Mouse (Mus musculus) cerebellum, adult (tissue): ENCODE data around the gene Trim60.
A peak's percentile ranks its signal among the peaks of the same experiment; 100 is the strongest.

Source experiments
- ATAC-seq: cut with Nextera tagmentation; 2 replicates; pipeline ENCODE4 v1.9.2; 2017; ENCODE audit warnings: mild to moderate bottlenecking, moderate library complexity, mixed read lengths; ENCODE audit not compliant: insufficient number of reproducible peaks, low FRiP score, low TSS enrichment

Gene Trim60

DNA sequence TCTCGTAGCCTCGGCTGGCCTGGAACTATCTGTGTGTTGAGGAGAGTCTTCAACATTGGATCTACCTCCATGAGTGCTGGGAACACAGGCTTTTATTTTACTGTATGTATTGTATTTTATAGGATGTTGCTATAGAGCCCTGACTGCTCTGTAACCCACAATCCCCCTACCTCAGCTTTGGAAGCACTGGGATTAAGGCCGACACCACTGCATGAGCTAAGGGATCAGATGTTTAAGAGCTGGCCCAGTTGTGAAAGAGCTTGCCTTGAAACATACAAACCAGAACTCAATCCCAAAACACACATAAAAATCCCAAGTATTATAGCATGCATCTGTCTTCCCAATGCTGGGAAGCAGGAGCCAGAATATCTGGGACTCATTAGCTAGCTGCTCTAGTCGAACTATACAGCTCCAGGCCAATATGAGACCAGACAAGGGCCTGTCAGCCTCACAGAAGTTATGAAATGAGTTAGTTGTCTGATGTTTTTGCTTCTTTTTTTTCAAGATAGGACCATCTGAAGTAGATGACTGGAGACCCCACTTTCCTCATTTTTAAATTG lies 19.5 kb downstream of the Trim60 start:
- no peak for ATAC-seq

DNA sequence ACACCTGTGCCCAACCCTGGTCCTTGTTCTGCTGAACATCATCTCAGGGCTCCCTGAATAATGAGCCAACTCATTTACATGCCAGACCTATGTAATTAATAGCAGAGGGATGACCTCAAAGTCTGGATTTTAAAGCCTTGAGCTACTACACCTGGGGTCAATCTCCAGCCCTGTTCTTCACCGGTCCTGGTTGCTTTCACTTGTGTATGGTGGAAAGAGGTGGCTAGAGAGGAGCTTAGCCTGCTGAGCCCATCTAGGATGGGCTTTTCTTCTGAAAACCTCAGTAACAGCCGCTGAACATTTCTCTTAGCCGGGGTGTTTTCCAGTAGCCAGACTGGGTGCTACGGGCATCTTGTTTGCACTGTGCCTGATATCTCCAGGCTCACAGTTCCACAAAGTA lies 30.7 kb downstream of the Trim60 start, which contains the start of gene Trim75:
Trim75 (minus strand) TSS at position 101 of the 400 bp plus-strand sequence.
- ATAC-seq = no peak

DNA sequence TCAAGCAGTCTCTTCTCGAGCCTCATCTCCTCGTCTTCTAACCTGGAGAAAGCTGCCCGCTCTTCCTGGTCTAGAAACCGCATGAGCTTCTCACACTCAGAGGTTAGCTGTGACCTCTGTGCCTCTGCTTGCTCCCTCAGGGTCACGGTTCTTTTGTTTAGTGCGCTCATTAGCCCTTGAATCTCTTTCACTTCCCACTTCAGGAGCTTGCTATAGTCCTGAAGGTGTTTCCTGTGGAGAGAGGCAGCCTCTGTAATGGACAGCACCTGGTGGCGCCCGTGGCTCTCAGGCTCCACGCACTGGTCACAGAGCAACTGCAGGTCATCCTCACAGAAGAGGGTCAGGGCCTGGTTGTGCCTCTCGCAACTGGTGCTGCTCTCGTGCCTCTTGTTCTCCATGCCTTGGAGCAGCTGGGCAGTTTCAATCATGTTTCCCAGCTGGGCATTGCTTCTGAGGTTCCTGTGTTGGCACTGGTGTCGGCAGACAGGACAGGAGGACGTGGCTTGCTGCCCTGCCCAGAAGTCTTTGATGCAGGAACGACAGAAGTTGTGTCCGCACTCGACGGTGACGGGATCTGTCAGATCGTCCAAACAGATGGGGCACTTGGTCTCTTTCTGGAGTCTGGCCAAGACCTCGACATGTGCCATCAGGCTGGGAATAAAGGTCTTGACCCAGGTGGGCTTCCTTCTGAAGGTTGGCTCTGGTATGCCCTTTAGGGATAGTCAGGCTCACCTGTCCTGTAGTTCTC lies 35.1 kb downstream of the Trim60 start:
- ATAC-seq = 0 out of 2 replicates have a peak, but pooled peaks have one; percentile 22

DNA sequence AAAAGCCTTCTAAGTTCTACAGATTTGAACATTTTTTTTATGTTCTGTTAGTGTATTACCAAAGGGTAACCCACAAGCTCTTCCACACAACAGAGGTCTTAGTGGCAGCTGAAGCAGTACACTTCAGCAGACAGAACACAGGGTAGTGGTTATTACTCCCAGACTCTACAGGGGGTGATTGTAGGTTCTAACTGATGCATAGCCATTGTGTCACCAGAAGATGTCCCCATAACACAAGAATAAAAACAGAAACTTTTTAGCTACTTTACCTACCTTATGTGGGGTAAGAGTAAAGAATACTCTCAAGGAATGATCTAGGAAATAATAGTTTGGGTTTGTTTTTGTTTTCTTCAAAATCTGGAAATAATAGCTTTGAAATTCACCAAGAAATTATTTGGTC lies 55.5 kb downstream of the Trim60 start:
- ATAC-seq = peak; percentile 26; the same call in 1 of the 2 replicates

DNA sequence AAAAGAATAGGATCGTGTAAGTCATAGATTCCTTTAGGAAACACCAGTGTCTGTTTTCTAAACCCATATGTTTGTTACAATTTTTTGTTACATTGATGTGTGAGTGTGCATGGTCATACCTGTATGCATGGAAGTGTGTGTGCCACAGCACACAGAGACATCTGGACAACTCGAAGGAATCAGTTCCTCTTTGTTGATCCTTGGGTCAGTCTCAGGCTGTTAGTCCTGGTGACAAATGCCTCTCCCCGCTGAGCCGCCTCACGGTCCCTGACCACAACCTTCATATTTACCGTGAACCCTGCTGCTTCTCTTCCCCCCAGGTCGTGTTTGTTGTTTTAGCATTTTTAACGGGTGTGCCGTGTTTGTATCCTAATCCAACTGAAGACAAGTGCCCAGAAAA lies 59.4 kb downstream of the Trim60 start:
- ATAC-seq = no peak

DNA sequence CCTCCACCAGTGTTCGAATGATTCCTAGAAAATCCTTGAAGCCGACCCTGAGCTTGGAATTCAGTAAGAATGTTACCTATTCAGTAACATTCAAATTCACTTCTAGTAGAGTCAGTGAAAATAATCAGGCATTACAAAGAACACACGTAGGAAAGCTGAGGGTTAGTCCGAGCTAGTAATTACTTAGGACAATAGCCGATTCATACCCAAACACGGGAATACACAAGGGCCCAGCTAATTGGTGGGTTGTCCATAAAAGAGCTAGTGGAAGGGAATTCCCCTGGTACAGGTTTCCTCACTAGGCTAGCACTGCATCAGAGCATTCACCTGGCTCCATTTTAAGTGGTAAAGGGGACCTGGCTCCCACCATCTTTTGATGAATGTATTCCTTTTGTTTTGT lies 66.3 kb downstream of the Trim60 start:
- ATAC-seq = no peak
